Mouse (Mus musculus) forebrain, embryonic 14.5 days (tissue): ENCODE measurements around the gene Irf2bp2. TPM values are rescaled to one million over a fixed set of nuclear protein-coding genes. Genes with fewer than 3 reads are reported as not detected.

Source experiments
- ATAC-seq: fragments of 200-750 bp; cut with Nextera tagmentation; 2 replicates; pipeline ENCODE4 v1.8.0; 2017; ENCODE audit warnings: mild to moderate bottlenecking, moderate library complexity
- DNase-seq: peaks from one replicate; pipeline ENCODE4 v3.0.0-alpha.2; 2015; ENCODE audit warnings: low spot score
- H3K27ac ChIP-seq: fragments of 300-500 bp; sonication (generic); 2 replicates; pipeline ENCODE4 v1.5.1; 2014; ENCODE audit warnings: low read depth, mild to moderate bottlenecking, control low read depth, low read length, moderate library complexity
- H3K27me3 ChIP-seq: fragments of 300-500 bp; sonication (generic); replicated peaks from 2 replicates; pipeline ENCODE4 v1.6.1; 2014; ENCODE audit warnings: low read length, control low read depth, mixed read lengths; ENCODE audit not compliant: control insufficient read depth, insufficient read depth
- H3K36me3 ChIP-seq: fragments of 300-500 bp; sonication (generic); 2 replicates; pipeline ENCODE4 v1.6.1; 2014; ENCODE audit warnings: low read length, control low read depth; ENCODE audit not compliant: control insufficient read depth, insufficient read depth
- H3K4me1 ChIP-seq: fragments of 300-500 bp; sonication (generic); 2 replicates; pipeline ENCODE4 v1.6.1; 2014; ENCODE audit warnings: antibody characterized with exemption, low read length, control low read depth; ENCODE audit not compliant: control insufficient read depth, insufficient read depth
- H3K4me2 ChIP-seq: fragments of 300-500 bp; sonication (generic); 2 replicates; pipeline ENCODE4 v1.6.1; 2014; ENCODE audit warnings: mild to moderate bottlenecking, control low read depth, low read length
- H3K4me3 ChIP-seq: fragments of 300-500 bp; sonication (generic); 2 replicates; pipeline ENCODE4 v1.5.1; 2014; ENCODE audit warnings: low read depth, low read length, control low read depth
- H3K9ac ChIP-seq: fragments of 300-500 bp; sonication (generic); 2 replicates; pipeline ENCODE4 v1.6.1; 2014; ENCODE audit warnings: mild to moderate bottlenecking, low read length, control low read depth, moderate library complexity
- H3K9me3 ChIP-seq: fragments of 300-500 bp; sonication (generic); replicated peaks from 2 replicates; pipeline ENCODE4 v1.6.1; 2016; ENCODE audit warnings: low read length, control low read depth, mixed read lengths; ENCODE audit not compliant: control insufficient read depth
- WGBS: fragments of 180-500 bp; shearing (Covaris S2); extraction: QIAGEN DNeasy Blood & Tissue Kit; methylation state at CpG from one replicate; pipeline ENCODE4 v1.1.7; 2014; 5-methylcytosine and 5-hydroxymethylcytosine counted together
- polyA plus RNA-seq: library from polyadenylated mRNA; unstranded; fragments of >200 nt; fragmentation: Nextera tagmentation; extraction: Ambion mirVana; gene quantifications from 2 replicates; pipeline ENCODE4 v1.2.1, GENCODE M21; 2014

The Irf2bp2 gene
- polyA plus RNA-seq, 1 experiment from 2014 or later = 8.3 TPM

- Histone ChIP-seq H3K36me3 (no peaks in the 10 kb centered on the region), H3K4me3 (no peak overlapping the region), H3K4me2 (no peak overlapping the region), H3K9ac (no peak overlapping the region), H3K4me1 (peaks cover 54% of the 10 kb centered on the region), H3K9me3 (no peaks in the 10 kb centered on the region), H3K27ac (no peak overlapping the region), H3K27me3 (no peaks in the 10 kb centered on the region)
- DNase-seq (no peak), ATAC-seq (no peak)
- 53% methylated on average over 12 of the region's 12 CpGs for WGBS
Observed at GRCm38 (mm10) chr8:126598218-126598617, 4.4 kb upstream of the Irf2bp2 start.

GRCm38 (mm10) chr8:126596721-126597120 is 2.9 kb upstream of the Irf2bp2 start:
- no peaks in the 10 kb centered on the region; the same call in 1 of the 2 replicates for H3K36me3 ChIP-seq
- peaks cover 50% of the 10 kb centered on the region for H3K4me1 ChIP-seq
- no peak for ATAC-seq
- H3K9ac ChIP-seq = peak overlapping the region; percentile 36; the same call in 1 of the 2 replicates
- no peak overlapping the region for H3K4me3 ChIP-seq
- WGBS = 79% methylated on average over 5 of the region's 5 CpGs
- DNase-seq = no peak
- no peaks in the 10 kb centered on the region for H3K9me3 ChIP-seq
- no peaks in the 10 kb centered on the region for H3K27me3 ChIP-seq
- H3K4me2 ChIP-seq = peak overlapping the region; percentile 100
- H3K27ac ChIP-seq = peak overlapping the region; percentile 100

- Histone ChIP-seq H3K9me3 (no peaks in the 10 kb centered on the region), H3K27ac (peak overlapping the region; percentile 100), H3K4me2 (peak overlapping the region; percentile 100), H3K4me3 (peak overlapping the region; percentile 6; the same call in 1 of the 2 replicates), H3K9ac (peak overlapping the region; percentile 100), H3K27me3 (no peaks in the 10 kb centered on the region), H3K4me1 (peaks cover 45% of the 10 kb centered on the region), H3K36me3 (peaks cover 6% of the 10 kb centered on the region; the same call in 1 of the 2 replicates)
- ATAC-seq = peak; percentile 40
- peak; percentile 97 for DNase-seq
- WGBS = 5% methylated on average over 12 of the region's 12 CpGs
Observed at GRCm38 (mm10) chr8:126596097-126596634, 2.4 kb upstream of the Irf2bp2 start.

GRCm38 (mm10) chr8:126595204-126596061 is 1.6 kb upstream of the Irf2bp2 start:
- peak overlapping the region; percentile 100 for H3K4me2 ChIP-seq
- peaks cover 38% of the 10 kb centered on the region for H3K4me1 ChIP-seq
- DNase-seq = peak; percentile 78
- no peaks in the 10 kb centered on the region for H3K27me3 ChIP-seq
- 5% methylated on average over 16 of the region's 16 CpGs for WGBS
- H3K27ac ChIP-seq = peak overlapping the region; percentile 100
- peak overlapping the region; percentile 100 for H3K9ac ChIP-seq
- peak overlapping the region; percentile 99 for H3K4me3 ChIP-seq
- ATAC-seq = peak; percentile 4; the same call in 1 of the 2 replicates
- peaks cover 11% of the 10 kb centered on the region for H3K36me3 ChIP-seq
- H3K9me3 ChIP-seq = no peaks in the 10 kb centered on the region

GRCm38 (mm10) chr8:126594481-126595000 is 755 bp upstream of the Irf2bp2 start:
- Histone ChIP-seq H3K9ac (peak overlapping the region; percentile 100), H3K27ac (peak overlapping the region; percentile 100), H3K27me3 (no peaks in the 10 kb centered on the region), H3K4me2 (peak overlapping the region; percentile 100), H3K9me3 (no peaks in the 10 kb centered on the region), H3K36me3 (peaks cover 18% of the 10 kb centered on the region), H3K4me1 (peaks cover 46% of the 10 kb centered on the region), H3K4me3 (peak overlapping the region; percentile 99)
- ATAC-seq (peak; percentile 90), DNase-seq (peak; percentile 99)
- WGBS = under 1% methylated on average over 48 of the region's 48 CpGs

GRCm38 (mm10) chr8:126592771-126593571 is 815 bp downstream of the Irf2bp2 start:
- DNase-seq (no peak), ATAC-seq (no peak)
- Histone ChIP-seq H3K36me3 (peaks cover 28% of the 10 kb centered on the region), H3K9ac (peak overlapping the region; percentile 100), H3K27me3 (no peaks in the 10 kb centered on the region), H3K9me3 (no peaks in the 10 kb centered on the region), H3K4me1 (peaks cover 54% of the 10 kb centered on the region), H3K4me3 (peak overlapping the region; percentile 99), H3K27ac (peak overlapping the region; percentile 100), H3K4me2 (peak overlapping the region; percentile 100)
- under 1% methylated on average over 99 of the region's 113 CpGs for WGBS

GRCm38 (mm10) chr8:126592381-126592770 is 1.4 kb downstream of the Irf2bp2 start:
- Histone ChIP-seq H3K27me3 (no peaks in the 10 kb centered on the region), H3K4me3 (peak overlapping the region; percentile 99), H3K4me1 (peaks cover 54% of the 10 kb centered on the region), H3K9ac (peak overlapping the region; percentile 100), H3K9me3 (no peaks in the 10 kb centered on the region), H3K27ac (peak overlapping the region; percentile 100), H3K36me3 (peaks cover 33% of the 10 kb centered on the region), H3K4me2 (peak overlapping the region; percentile 100)
- WGBS = 1% methylated on average over 32 of the region's 45 CpGs
- DNase-seq = no peak
- no peak for ATAC-seq

GRCm38 (mm10) chr8:126591821-126592268 is 1.9 kb downstream of the Irf2bp2 start:
- H3K4me1 ChIP-seq = peaks cover 48% of the 10 kb centered on the region

More at GRCm38 (mm10) chr8:126591821-126592268, 1.9 kb downstream of the Irf2bp2 start:
- Histone ChIP-seq H3K4me3 (peak overlapping the region; percentile 99), H3K9me3 (no peaks in the 10 kb centered on the region), H3K4me2 (peak overlapping the region; percentile 100), H3K27ac (peak overlapping the region; percentile 100), H3K9ac (peak overlapping the region; percentile 100), H3K36me3 (peaks cover 36% of the 10 kb centered on the region), H3K27me3 (no peaks in the 10 kb centered on the region)
- peak; percentile 51 for DNase-seq
- no peak for ATAC-seq
- 0% methylated on average over 9 of the region's 9 CpGs for WGBS
